Mouse (Mus musculus) intestine, postnatal 0 days (tissue): ENCODE data around the gene 1700030K09Rik. TPM values are rescaled to one million over a fixed set of nuclear protein-coding genes. Genes with fewer than 3 reads are reported as not detected.

ENCODE experiments used
- ATAC-seq: fragments of 200-750 bp; cut with Nextera tagmentation; 2 replicates; pipeline ENCODE4 v1.8.0; 2017; ENCODE audit warnings: mild to moderate bottlenecking, moderate TSS enrichment, moderate library complexity
- H3K27ac ChIP-seq: fragments of 300-500 bp; sonication (generic); 2 replicates; pipeline ENCODE4 v1.5.1; 2014; ENCODE audit warnings: mild to moderate bottlenecking, low read depth, low read length, moderate library complexity
- H3K27me3 ChIP-seq: fragments of 300-500 bp; sonication (generic); replicated peaks from 2 replicates; pipeline ENCODE4 v1.6.1; 2014; ENCODE audit warnings: low read length, mixed read lengths; ENCODE audit not compliant: control insufficient read depth, insufficient read depth
- H3K36me3 ChIP-seq: fragments of 300-500 bp; sonication (generic); 2 replicates; pipeline ENCODE4 v1.6.1; 2014; ENCODE audit warnings: mild to moderate bottlenecking, moderate library complexity; ENCODE audit not compliant: control insufficient read depth, insufficient read depth
- H3K4me1 ChIP-seq: fragments of 300-500 bp; sonication (generic); replicated peaks from 2 replicates; pipeline ENCODE4 v1.6.1; 2014; ENCODE audit warnings: antibody characterized with exemption, low read length, mixed read lengths; ENCODE audit not compliant: control insufficient read depth, insufficient read depth
- H3K4me2 ChIP-seq: fragments of 300-500 bp; sonication (generic); replicated peaks from 2 replicates; pipeline ENCODE4 v1.6.1; 2014; ENCODE audit warnings: low read depth, mild to moderate bottlenecking, moderate library complexity
- H3K4me3 ChIP-seq: fragments of 300-500 bp; sonication (generic); 2 replicates; pipeline ENCODE4 v1.5.1; 2014; ENCODE audit warnings: low read depth, low read length
- H3K9ac ChIP-seq: fragments of 300-500 bp; sonication (generic); 2 replicates; pipeline ENCODE4 v1.6.1; 2014; ENCODE audit warnings: mild to moderate bottlenecking, low read depth, low read length
- H3K9me3 ChIP-seq: fragments of 300-500 bp; sonication (generic); 2 replicates; pipeline ENCODE4 v1.6.1; 2016; ENCODE audit warnings: mixed run types; ENCODE audit not compliant: control insufficient read depth
- CTCF ChIP-seq: sonication (generic); IDR thresholded peaks from 2 replicates; pipeline ENCODE4 v1.5.1; 2016; ENCODE audit warnings: low read depth, mild to moderate bottlenecking, control low read depth, antibody characterized with exemption, moderate library complexity
- WGBS: fragments of 180-500 bp; shearing (Covaris S2); extraction: QIAGEN DNeasy Blood & Tissue Kit; methylation state at CpG from one replicate; pipeline ENCODE4 v1.1.7; 2014; 5-methylcytosine and 5-hydroxymethylcytosine counted together
- polyA plus RNA-seq: library from polyadenylated mRNA; unstranded; fragments of >200 nt; fragmentation: Nextera tagmentation; extraction: Ambion mirVana; gene quantifications from 2 replicates; pipeline ENCODE4 v1.2.1, GENCODE M21; 2015

Gene 1700030K09Rik
- 3.6 and 3.8 TPM in 2 replicates for polyA plus RNA-seq

DNA sequence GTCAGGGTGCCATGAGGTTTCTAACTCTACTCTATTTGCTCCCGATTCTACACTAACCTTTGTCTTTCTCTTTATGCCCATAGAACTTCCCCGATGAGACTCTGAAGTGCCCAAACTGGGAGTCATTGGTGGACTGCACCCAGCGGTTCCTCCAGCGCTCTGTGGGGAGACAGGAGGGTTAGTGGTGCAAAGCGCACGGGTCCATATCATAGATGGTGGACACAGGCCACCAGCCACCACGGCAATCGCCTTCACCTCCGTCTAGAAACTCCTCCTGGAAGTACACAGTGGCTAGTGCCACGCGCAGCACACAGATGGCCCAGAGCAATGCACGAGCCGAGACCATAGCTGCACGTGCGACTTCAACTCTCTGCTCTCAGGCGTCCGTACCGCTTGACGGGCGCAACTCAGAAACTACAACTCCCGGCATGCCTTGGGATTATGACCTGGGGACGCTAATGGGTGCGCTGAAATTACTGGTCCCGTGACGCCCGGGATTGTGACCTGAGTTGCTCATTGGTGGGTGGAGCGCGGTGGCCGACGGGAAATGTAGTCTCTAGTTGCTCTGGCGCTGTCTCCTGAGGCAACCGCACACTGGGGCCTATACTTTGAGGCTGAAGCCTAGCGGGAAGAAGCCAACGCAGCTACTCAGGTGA, at the start of gene 1700030K09Rik, which contains the start of gene Calr3:
Gene 1700030K09Rik, plus strand, starts transcription at position 543 of the 656 bp plus-strand sequence.
Gene Calr3, minus strand, starts transcription at position 533 of the 656 bp plus-strand sequence.
- H3K36me3 ChIP-seq = peaks cover 7% of the 10 kb centered on the region; the same call in 1 of the 2 replicates
- TF ChIP-seq CTCF = no peak
- H3K9ac ChIP-seq = peak within 1 kb of the TSS; percentile 45; the same call in 1 of the 2 replicates
- peak; percentile 99 for ATAC-seq
- H3K4me2 ChIP-seq = peak within 1 kb of the TSS; percentile 75
- no peak within 1 kb of the TSS for H3K27ac ChIP-seq
- H3K9me3 ChIP-seq = no peaks in the 10 kb centered on the region
- no peaks in the 10 kb centered on the region for H3K27me3 ChIP-seq
- peaks cover 3% of the 10 kb centered on the region; the same call in 1 of the 2 replicates for H3K4me1 ChIP-seq
- peak within 1 kb of the TSS; percentile 26 for H3K4me3 ChIP-seq
- 5% methylated on average over 34 of the region's 34 CpGs for WGBS

DNA sequence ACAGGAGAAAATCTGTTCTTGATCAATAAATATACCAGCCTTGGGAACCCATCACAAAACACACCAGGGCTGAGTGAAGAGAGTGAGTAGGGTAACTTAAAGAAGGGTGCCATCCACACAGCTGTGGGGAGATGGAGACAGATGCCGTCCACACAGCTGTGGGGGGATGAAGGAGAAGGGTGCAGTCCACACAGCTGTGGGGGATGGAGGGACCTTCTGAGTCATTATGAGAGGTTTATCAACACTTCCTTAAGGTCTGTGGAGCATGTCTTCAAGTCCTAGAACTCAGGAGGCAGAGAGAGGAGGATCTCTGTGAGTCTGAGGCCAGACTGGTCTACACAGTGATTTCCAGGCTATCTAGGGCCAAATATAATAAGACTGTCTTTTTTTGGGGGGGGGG, 42.3 kb upstream of the 1700030K09Rik start:
- TF ChIP-seq CTCF = no peak
- Histone ChIP-seq H3K27ac (no peak overlapping the region), H3K4me1 (no peaks in the 10 kb centered on the region), H3K9me3 (no peaks in the 10 kb centered on the region), H3K9ac (no peak overlapping the region), H3K27me3 (no peaks in the 10 kb centered on the region), H3K4me3 (no peak overlapping the region), H3K4me2 (no peak overlapping the region), H3K36me3 (peaks cover 20% of the 10 kb centered on the region; the same call in 1 of the 2 replicates)
- no peak for ATAC-seq
- WGBS = 81% methylated on average over 1 of the region's 1 CpGs

DNA sequence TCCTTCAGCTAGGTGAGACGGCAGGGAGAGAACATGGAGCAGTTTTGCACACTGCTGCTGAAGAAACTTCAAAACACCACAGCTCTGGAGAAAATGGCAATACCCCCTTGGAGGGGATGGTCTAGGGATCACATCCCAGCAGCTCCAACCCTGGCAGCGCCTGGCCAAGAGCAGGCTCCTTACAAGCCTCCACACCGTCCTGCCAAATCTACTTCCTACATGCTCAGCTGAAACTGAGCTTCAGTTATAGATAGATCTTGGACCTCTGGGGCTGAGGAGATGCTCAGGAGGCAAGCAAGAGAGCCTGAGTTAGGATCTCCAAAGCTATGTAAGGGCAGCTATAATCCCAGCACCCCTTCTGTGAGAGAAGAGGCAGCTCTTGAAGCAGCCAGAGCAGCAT, 40.7 kb upstream of the 1700030K09Rik start:
- Histone ChIP-seq H3K9ac (no peak overlapping the region), H3K36me3 (peaks cover 10% of the 10 kb centered on the region; the same call in 1 of the 2 replicates), H3K4me1 (no peaks in the 10 kb centered on the region), H3K27ac (no peak overlapping the region), H3K4me3 (no peak overlapping the region), H3K4me2 (no peak overlapping the region), H3K27me3 (no peaks in the 10 kb centered on the region), H3K9me3 (no peaks in the 10 kb centered on the region)
- no peak for ATAC-seq
- no peak for TF ChIP-seq CTCF
- WGBS = 91% methylated on average over 3 of the region's 3 CpGs

DNA sequence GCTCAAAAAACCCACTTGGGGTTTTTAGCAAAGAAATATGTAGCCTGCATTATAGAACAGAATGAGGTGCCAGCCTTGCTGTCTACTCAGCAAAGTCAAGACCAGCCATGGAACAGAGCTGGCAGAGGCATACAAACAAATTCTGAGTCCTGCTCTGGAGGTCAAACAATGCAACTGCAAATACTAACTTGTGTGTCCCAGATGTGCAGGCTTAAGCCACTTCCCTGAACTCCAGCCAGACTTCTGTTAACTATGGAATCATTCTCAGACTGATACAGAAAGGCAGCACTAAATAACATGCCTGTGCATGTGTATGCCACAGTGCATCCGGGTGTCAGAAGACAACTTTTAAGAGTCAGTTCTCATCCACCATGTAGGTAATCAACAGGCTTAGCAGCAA, 35.8 kb upstream of the 1700030K09Rik start:
- H3K9ac ChIP-seq = no peak overlapping the region
- no peak overlapping the region for H3K4me3 ChIP-seq
- no peaks in the 10 kb centered on the region for H3K9me3 ChIP-seq
- ATAC-seq = no peak
- no peaks in the 10 kb centered on the region for H3K36me3 ChIP-seq
- H3K4me2 ChIP-seq = no peak overlapping the region
- 0 out of 2 replicates have a peak, but pooled peaks cover 10% of the 10 kb centered on the region for H3K4me1 ChIP-seq
- TF ChIP-seq CTCF = no peak
- WGBS = 89% methylated on average over 1 of the region's 1 CpGs
- no peaks in the 10 kb centered on the region for H3K27me3 ChIP-seq
- no peak overlapping the region; the same call in 1 of the 2 replicates for H3K27ac ChIP-seq

DNA sequence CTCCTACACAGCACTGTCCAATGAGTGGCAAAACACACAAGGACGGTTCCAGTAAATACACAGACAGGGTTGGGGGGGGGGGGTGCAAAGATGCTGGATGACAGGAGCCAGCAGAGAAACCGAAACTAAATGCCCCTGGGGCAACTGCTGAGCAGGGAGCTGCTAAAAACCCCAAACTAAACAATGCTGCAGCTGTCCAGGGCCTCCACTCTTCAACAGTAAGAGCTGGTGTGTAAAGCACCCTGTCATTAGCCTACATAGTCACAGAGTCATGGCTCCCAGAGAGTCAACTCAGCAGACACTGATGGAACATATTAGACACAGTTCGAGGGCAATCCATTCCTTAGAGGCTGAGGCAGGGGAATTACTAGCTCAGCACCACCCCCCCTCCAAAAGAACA, 34.2 kb upstream of the 1700030K09Rik start:
- Histone ChIP-seq H3K9ac (no peak overlapping the region; the same call in 1 of the 2 replicates), H3K27ac (no peak overlapping the region), H3K9me3 (no peaks in the 10 kb centered on the region), H3K4me2 (no peak overlapping the region), H3K4me3 (no peak overlapping the region), H3K4me1 (0 out of 2 replicates have a peak, but pooled peaks cover 10% of the 10 kb centered on the region), H3K36me3 (no peaks in the 10 kb centered on the region), H3K27me3 (no peaks in the 10 kb centered on the region)
- TF ChIP-seq CTCF = no peak
- WGBS = 62% methylated on average over 3 of the region's 3 CpGs
- no peak for ATAC-seq

DNA sequence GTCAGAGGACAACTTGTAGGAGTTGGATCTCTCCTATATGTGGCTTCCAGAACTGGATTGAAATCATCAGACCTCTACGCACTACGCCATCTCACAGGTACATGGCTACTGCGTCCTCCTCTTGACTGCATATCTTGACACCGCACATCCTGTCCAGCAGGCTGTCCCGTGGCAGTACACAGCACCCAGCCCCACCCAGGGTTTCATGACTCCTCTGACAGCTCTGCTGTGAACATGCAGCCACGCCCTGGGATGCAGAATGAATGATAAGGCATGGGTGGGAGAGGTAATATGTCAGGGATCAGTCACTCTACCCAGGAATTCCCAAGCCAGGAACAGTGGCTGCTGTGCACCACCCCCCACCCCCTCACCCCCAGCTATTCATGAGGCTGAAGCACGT, 29.8 kb upstream of the 1700030K09Rik start:
- Histone ChIP-seq H3K9ac (no peak overlapping the region), H3K27ac (no peak overlapping the region)
- 49% methylated on average over 7 of the region's 7 CpGs for WGBS

More for the DNA sequence above, 29.8 kb upstream of the 1700030K09Rik start:
- Histone ChIP-seq H3K4me2 (no peak overlapping the region), H3K27me3 (no peaks in the 10 kb centered on the region), H3K4me3 (no peak overlapping the region), H3K9me3 (no peaks in the 10 kb centered on the region), H3K4me1 (peaks cover 13% of the 10 kb centered on the region; the same call in 1 of the 2 replicates), H3K36me3 (no peaks in the 10 kb centered on the region; the same call in 1 of the 2 replicates)
- peak; percentile 25; the same call in 1 of the 2 replicates for TF ChIP-seq CTCF
- peak; percentile 46; the same call in 1 of the 2 replicates for ATAC-seq
